Mouse (Mus musculus): ENCODE measurements around the gene Evx1.
"Not testable (repeated sequence)": the region's sequence is repeated elsewhere in the genome, so short reads cannot be mapped to it uniquely, and the experiment has no call there.

Gene Evx1

GRCm38 (mm10) chr6:52320966-52321825 lies 7.9 kb downstream of the Evx1 start:
- DNase-seq (ENCODE audit: low read depth, low spot score): no peak

- DNase-seq (ENCODE audit: low read depth, low spot score): no peak
Observed at GRCm38 (mm10) chr6:52321826-52322315, 8.6 kb downstream of the Evx1 start.

- DNase-seq (ENCODE audit: low read depth, low spot score): no peak
Observed at GRCm38 (mm10) chr6:52322721-52323215, 9.5 kb downstream of the Evx1 start.

- no peak for DNase-seq (ENCODE audit: low read depth, low spot score)
Observed at GRCm38 (mm10) chr6:52323292-52323691, 10.0 kb downstream of the Evx1 start.

- DNase-seq (ENCODE audit: low read depth, low spot score): no peak
Observed at GRCm38 (mm10) chr6:52324061-52324460, 10.8 kb downstream of the Evx1 start.

GRCm38 (mm10) chr6:52346816-52347215 lies 33.5 kb downstream of the Evx1 start:
- not testable (repeated sequence) for DNase-seq (ENCODE audit: low read depth, low spot score)

- no peak for DNase-seq (ENCODE audit: low read depth, low spot score)
Observed at GRCm38 (mm10) chr6:52366021-52366420, 52.7 kb downstream of the Evx1 start.

- DNase-seq (ENCODE audit: low read depth, low spot score): no peak
Observed at GRCm38 (mm10) chr6:52366533-52366932, 53.2 kb downstream of the Evx1 start.

GRCm38 (mm10) chr6:52367067-52367466 lies 53.8 kb downstream of the Evx1 start:
- DNase-seq (ENCODE audit: low read depth, low spot score): no peak

All from 3T3-L1 (cell line).